Mouse (Mus musculus): ENCODE data around the gene Pilrb2.
"Not testable (repeated sequence)": the region's sequence is repeated elsewhere in the genome, so short reads cannot be mapped to it uniquely, and the experiment has no call there.

Pilrb2 gene

DNA sequence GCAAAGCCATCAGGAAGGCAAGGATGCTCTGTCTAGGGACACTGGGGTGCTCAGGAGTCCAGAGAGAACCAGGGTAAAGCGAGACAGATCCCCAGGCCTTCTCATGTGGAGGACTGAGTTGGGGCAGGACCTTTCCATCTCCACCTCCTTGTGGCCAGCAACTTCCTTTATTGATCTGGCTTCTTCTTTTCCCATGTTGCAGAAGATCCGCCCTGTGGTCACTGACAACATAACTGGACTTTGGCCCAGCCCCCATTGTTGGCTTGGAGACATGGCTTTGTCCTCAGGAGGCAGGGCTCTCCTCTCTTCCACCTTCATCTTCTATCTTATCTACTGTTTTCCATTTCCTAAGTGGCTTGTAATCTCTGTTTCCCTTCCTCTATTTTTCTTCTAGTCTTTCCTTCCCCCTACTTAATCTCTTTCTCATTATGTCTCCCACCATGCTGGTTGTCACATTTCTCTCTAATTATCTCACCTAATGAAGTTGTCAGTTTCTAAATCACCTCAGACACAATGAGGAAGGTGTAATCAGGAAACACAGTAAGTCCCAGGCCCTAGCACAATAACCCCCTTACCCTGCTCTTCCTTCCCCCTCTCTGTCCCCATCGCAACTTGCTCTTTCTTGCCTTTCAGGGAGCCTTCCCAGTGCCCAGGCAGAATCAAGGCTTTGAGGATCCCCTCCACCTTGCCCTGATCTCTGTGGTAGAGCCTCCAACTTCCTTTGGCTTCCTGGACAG, at the start of gene Pilrb2:
Pilrb2 (minus strand) TSS at position 172 of the 737 bp plus-strand sequence.
- DNase-seq = not testable (repeated sequence)

DNA sequence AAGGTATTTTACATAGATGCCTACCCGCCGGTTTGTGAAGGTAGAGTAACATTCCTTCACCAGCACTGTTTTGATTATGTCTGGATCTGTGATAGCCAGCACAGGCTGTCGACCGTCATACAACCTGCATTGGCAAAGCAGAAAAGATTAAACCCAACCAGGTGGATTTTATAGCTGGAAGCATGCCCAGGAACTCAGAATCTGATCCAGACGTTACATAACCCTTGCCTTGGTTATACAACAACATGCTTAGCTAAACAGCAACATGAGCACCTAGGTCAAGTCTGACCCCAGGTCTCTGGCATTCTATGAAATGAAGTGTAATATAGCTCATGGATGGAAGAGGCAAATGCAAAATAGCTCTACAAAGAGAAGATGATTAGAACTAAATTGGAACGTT, 43.9 kb upstream of the Pilrb2 start:
- DNase-seq = no peak

DNA sequence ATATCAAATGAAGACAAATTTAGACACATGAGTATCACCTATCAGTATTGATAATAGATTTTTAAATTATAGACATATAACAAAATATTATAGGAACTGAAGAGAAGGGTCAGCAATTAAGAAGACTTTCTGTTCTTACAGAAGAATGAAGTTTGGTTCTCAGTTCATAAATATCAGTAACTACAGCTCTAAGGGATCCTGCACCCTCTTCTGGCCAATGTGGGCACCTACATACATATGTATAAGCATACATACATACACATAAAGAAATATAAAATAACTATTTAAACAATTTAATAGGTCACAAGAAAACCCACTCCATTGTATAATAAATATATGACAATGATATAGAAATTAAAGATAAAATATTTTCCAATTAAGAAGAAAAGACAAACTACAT, 42.9 kb upstream of the Pilrb2 start:
- DNase-seq = no peak

DNA sequence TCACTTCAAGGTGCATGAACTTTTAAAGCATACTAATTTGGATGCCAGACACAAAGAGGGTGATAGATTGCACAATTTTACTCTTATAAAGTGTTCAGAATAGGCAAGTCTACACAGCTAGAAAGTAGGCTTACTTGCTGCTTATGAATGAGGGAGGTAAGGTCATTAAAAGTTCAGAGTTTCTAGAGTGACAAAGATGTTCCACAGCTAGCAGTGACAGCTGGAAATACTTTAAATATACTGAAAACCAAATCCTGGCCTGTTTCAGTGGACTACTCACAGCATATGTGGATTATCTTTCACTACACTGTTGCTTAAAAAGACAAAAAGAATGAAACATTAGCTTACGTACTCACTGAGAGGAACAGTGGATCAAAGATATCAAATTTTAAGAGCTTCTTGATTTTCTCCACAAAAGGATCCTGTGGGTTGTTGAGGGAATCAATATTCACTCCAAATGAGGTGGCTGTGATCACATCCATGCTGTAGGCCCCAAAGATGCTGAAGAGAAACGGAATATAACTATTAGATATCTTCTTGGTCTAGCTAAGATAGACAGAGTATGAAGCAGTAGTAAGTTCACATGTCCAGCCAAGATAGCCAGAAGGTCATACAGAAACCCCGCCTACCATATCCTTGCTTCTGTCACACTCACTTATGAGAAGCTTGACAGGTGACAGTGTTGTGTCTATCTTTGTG, 38.1 kb upstream of the Pilrb2 start:
- no peak for DNase-seq

DNA sequence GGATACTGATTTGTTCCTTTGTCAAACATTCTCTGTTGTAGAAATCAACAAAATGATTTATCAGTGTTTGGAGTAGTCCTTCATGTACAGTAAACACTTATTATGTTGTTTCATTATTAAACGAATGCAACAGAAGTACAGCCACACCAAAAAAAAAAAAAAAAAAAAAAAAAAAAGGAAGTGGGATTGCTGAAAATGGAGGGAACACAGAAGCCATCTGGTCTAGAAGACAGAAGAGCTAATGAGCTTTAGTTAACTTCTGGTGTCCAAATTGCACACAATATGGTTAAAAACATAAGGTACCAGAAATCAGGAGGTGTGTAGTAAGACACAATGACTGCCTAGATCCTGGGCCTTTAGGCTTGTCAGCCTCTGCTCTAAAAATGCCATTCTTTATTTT, 26.2 kb upstream of the Pilrb2 start:
- DNase-seq = no peak

DNA sequence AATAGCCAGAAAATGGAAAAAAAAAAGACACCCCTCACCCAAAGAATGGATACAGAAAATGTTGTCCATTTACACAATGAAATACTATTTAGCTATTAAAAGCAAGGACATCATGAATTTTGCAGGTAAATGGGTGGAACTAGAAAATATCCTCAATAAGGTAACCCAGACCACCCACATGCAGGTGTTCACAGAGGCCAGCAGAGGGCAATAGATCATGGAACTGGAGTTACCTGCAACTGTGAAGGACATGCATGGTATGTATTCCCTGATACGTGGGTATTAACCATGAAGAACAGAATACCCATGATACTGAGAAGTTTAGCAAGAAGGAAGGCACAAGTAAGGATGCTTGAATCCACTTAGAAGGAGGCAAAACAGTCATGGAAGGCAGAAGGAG, 21.3 kb upstream of the Pilrb2 start:
- no peak for DNase-seq

DNA sequence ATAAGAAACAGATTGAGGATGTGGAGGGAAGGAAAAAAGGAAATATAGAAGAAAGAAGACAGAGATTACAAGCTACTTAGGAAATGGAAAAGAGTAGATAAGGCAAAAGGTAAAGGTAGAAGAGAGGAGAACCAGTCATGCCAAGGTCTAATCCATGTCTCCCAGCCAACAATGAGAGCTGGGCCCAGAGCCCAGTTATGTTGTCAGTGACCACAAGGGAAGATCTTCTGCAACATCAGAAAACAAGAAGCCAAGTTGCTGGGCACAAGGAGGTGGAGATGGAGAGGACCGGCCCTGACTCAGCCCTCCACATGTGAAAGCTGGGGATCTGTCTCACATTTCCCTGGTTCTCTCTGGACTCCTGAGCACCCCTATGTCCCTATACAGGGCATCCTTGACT, 16.1 kb upstream of the Pilrb2 start:
- no peak for DNase-seq

DNA sequence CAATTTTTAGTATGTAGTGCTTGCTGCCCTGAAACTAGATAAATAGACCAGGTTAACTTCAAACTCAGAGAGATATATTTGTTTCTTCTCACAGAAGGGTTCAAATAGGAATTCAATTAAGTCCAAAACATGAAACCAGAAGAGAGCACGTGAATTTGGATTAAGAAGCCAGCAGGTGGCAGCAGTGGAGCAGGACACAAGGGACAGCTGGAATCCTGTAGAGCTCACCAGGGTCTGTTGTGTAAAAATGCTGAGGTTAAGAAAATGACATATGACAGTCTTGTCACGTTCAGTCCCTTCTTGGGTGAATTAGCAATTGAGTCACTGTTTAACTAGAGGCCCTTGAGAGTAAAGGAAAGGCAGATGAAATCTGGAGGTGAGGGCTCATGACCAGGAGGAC, 14.3 kb upstream of the Pilrb2 start:
- DNase-seq = peak; percentile 65

DNA sequence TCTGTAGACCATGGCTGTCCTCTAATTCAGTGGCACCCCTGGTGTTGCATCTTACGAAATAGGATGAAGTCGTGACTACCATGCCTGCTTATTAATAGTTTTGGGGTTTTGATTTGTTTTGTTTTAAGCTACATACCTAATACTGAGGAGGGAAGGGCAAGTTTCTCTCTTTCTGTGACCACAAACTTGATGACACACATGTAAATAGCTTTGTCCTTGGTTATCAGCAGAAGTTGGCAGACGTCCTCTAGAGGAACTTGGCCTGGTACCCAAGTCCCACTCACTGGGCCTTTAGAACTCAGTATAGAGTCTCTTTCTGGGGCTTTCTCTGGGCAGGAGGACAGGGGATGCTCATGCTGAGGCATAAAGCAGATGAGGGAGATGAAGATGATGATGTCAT, 11.7 kb upstream of the Pilrb2 start:
- no peak for DNase-seq

DNA sequence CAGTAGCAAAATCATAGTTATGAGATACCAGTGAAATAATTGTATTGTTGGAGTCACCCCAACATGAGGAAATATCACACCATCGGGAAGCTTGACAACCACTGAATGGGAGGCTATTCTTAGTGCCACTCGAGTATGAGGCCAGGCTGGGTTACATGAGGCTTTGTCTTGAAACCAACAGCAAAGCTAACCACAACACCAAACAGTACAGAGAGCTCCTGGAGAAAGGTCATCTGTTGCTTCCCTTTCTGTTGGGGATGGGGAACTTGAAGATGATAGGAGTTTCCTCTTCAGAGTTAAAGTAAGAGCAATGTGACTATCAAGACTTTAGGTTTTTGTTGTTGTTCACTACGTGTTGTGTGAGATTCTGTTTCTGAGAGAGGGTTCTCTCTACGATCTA, 11.3 kb upstream of the Pilrb2 start:
- no peak for DNase-seq

DNA sequence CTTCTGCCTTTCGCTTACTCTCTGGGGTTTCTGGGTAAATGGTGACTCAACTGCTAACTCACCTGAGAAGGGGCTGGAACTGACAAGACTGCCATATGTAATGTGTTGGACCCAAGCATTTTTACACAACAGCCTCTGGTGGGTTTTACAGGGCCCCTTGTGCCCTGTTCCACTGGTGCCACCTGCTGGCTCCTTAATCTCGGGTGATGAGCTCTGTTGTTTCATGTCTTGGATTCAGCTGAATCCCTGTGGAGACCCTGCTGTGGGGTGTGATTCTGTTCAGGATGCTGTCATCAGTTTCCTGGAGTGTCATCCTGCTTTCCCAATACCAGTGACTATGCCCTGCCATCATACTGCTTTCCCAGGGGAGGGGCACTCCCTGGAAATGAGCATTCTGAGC, 6.2 kb upstream of the Pilrb2 start:
- peak; percentile 14 for DNase-seq

DNA sequence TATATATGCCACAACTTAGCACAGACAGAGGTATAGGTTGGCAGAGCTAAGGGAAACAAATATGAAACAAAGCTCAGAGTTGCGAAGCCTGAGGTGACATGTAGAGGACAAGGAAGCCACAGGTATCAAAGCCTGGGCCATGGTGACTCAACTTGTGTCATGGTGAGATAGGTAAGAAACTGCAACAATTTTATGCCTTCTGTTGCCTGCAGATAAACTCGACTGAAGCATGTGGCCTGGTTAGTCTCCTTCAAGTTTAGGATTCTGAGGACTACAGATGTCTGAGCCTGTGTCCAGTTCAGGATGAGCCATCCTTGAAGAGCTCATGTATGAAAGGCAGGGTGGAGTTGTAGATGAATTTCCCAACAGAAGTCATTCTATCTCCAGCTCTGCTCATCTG, 3.4 kb upstream of the Pilrb2 start:
- DNase-seq = no peak

DNA sequence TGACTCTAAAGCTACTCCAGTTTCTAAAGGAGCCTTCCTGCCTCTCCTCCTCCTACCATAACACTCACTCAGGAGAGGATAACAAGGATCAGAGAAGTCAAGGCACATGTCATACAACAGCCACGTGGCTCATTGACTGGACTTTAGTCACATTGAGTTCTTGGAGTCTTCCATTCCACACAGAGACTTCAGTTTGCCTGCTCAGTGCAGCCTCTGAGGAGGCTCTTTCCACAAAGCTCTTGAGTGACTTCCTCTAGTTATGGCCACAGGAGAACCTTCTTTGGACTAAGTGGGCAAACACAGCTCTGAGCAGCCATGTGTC, 727 bp upstream of the Pilrb2 start:
- DNase-seq = not testable (repeated sequence)

DNA sequence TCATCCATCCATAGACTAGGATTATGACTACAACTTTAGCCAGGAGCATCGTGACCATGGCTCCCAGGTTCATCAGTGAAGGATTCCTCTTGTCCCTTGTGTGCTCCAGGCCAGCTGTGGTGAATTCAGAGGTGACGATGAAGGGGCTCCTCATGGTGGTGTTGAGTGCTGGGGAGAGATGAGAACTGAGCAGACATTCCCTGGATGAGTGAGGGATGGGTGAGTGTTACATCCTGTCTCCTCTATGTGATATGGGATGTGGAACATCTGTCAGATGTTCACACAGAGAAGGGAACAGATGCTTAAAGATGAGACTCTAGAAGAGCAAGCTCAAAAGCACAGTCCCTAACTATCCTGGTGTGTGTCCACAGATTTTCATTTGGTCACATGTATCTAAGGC, 3.0 kb downstream of the Pilrb2 start:
- not testable (repeated sequence) for DNase-seq

DNA sequence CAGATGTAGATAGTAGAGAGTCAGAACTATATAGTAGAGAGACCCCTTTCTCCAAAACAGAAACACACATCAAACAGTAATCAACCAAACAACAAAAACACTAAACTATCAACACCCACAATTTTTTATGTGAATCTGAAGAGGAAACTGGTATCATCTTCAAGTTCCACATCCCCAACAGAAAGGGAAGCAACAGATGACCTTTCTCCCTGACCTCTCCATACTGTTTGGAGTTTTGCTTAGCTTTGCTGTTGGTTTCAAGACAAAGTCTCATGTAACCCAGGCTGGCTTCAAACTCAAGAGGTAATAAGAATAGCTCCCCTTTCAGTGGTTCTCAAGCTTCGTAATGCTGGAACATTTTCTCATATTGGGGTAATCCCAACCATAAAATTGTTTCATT, 7.6 kb downstream of the Pilrb2 start:
- not testable (repeated sequence) for DNase-seq

DNA sequence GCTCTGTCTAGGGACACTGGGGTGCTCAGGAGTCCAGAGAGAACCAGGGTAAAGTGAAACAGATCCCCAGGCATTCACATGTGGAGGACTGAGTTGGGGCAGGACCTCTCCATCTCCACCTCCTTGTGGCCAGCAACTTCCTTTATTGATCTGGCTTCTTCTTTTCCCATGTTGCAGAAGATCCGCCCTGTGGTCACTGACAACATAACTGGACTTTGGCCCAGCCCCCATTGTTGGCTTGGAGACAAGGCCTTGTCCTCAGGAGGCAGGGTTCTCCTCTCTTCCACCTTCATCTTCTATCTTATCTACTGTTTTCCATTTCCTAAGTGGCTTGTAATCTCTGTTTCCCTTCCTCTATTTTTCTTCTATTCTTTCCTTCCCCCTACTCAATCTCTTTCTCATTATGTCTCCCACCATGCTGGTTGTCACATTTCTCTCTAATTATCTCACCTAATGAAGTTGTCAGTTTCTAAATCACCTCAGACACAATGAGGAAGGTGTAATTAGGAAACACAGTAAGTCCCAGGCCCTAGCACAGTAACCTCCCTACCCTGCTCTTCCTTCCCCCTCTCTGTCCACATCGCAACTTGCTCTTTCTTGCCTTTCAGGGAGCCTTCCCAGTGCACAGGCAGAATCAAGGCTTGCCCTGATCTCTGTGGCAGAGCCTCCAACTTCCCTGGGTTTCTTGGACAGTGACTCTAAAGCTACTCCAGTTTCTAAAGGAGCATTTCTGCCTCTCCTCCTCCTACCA, 13.5 kb downstream of the Pilrb2 start, which contains the start of gene Pilrb1:
Pilrb1 (minus strand) TSS at position 147 of the 751 bp plus-strand sequence.
- DNase-seq = not testable (repeated sequence)

DNA sequence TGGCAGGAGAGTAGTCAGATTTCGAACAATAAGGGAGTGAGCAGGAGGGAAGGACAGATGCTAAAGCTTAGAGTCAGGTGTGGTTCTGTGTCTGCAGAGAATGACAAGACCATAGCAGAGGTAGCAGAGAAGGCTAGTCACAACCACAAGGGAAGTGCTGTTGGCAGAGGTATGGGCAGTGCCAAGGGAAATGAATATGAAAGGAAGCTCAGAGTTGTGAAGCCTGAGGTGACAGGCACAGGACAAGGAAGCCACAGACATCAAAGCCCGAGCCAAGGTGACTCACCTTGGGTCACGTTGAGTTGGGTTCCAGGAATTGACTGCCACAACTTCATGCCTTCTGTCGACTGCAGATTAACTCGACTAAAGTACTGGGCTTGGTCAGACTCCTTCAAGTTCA, 14.7 kb downstream of the Pilrb2 start:
- not testable (repeated sequence) for DNase-seq

DNA sequence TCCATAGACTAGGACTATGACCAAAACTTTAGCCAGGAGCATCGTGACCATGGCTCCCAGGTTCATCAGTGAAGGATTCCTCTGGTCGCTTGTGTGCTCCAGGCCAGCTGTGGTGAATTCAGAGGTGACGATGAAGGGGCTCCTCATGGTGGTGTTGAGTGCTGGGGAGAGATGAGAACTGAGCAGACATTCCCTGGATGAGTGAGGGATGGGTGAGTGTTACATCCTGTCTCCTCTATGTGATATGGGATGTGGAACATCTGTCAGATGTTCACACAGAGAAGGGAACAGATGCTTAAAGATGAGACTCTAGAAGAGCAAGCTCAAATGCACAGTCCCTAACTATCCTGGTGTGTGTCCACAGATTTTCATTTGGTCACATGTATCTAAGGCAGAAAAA, 16.7 kb downstream of the Pilrb2 start:
- DNase-seq = not testable (repeated sequence)

DNA sequence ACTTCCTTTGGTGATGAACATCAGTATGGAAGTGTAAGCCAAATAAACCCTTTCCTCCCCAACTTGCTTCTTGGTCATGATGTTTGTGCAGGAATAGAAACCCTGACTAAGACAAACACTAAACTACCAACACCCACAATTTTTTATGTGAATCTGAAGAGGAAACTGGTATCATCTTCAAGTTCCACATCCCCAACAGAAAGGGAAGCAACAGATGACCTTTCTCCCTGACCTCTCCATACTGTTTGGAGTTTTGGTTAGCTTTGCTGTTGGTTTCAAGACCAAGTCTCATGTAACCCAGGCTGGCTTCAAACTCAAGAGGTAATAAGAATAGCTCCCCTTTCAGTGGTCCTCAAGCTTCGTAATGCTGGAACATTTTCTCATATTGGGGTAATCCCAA, 21.3 kb downstream of the Pilrb2 start:
- not testable (repeated sequence) for DNase-seq

DNA sequence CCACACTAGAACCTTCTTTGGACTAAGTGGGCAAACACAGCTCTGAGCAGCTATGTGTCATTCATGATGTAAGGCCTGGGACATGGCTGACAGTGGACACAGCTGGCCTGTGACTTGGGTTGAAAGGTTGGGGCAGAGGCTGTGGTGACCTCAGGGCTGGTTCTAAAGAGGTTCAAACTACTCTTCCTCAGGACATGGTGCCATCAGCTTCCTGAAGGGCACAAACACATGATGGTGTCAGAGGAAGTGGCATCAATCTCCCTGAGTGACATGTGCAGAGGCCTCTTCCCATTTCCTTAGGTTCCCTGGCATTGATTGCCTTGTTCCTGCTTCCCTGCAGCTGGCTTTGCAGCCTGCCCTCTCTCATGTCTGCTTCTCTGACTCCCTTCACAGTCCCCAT, 34.5 kb downstream of the Pilrb2 start:
- DNase-seq = not testable (repeated sequence)

DNA sequence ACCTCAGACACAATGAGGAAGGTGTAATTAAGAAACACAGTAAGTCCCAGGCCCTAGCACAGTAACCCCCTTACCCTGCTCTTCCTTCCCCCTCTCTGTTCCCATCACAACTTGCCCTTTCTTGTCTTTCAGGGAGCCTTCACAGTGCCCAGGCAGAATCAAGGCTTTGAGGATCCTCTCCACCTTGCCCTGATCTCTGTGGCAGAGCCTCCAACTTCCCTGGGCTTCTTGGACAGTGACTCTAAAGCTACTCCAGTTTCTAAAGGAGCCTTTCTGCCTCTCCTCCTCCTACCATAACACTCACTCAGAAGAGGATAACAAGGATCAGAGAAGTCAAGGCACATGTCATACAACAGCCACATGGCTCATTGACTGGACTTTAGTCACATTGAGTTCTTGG, 35.0 kb downstream of the Pilrb2 start:
- DNase-seq = no peak

DNA sequence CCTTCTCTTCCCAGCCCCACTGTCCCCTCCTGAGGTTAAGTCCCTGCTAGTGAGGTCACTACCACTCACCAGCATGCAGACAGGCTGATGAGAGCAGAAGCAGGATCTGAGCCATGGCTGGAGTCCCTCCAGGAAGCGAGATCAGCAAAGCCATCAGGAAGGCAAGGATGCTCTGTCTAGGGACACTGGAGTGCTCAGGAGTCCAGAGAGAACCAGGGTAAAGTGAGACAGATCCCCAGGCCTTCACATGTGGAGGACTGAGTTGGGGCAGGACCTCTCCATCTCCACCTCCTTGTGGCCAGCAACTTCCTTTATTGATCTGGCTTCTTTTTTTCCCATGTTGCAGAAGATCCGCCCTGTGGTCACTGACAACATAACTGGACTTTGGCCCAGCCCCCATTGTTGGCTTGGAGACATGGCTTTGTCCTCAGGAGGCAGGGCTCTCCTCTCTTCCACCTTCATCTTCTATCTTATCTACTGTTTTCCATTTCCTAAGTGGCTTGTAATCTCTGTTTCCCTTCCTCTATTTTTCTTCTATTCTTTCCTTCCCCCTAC, 35.6 kb downstream of the Pilrb2 start, which contains the start of gene Pilra:
Pilra (minus strand) TSS at position 316 of the 555 bp plus-strand sequence.
- DNase-seq = not testable (repeated sequence)

DNA sequence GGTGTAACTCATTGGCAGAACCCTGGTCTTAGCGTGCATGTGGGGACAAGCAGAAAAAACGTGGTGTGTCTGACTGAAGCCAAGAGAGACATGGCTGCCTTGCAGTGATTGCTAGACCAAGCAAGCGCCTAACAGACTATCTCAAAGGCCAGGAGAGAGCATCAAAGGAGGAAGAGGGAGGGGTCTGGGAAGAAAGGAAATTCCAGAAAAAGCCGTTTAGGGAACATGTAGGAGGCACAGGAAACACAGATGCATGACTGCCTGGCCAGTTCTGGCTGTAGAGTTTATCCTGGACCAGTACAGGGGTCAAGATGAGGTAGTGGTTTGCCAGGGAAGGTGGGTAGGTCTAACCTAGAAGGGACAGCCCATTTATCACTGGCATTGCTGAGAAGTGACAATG, 38.1 kb downstream of the Pilrb2 start:
- no peak for DNase-seq

Measured in right cerebral cortex, postnatal 4 days (tissue).